Mouse (Mus musculus) kidney, embryonic 15.5 days (tissue): ENCODE measurements at regions not wholly inside any gene's neighbourhood (a gene's known extent, or its start where the extent isn't known, plus 50 kb on each side); places are given as distances from the start of the nearest gene placed in this dataset.

Experiments
- ATAC-seq: fragments of 200-750 bp; cut with Nextera tagmentation; replicated peaks from 2 replicates; pipeline ENCODE4 v1.8.0; 2017; ENCODE audit warnings: moderate TSS enrichment; ENCODE audit not compliant: low FRiP score
- H3K27ac ChIP-seq: fragments of 300-500 bp; sonication (generic); 2 replicates; pipeline ENCODE4 v1.5.1; 2015; ENCODE audit warnings: mild to moderate bottlenecking, inconsistent platforms
- H3K27me3 ChIP-seq: fragments of 300-500 bp; sonication (generic); 2 replicates; pipeline ENCODE4 v1.6.1; 2015; ENCODE audit warnings: inconsistent platforms
- H3K36me3 ChIP-seq: fragments of 300-500 bp; sonication (generic); 2 replicates; pipeline ENCODE4 v1.6.1; 2015; ENCODE audit warnings: inconsistent platforms
- H3K4me1 ChIP-seq: fragments of 300-500 bp; sonication (generic); 2 replicates; pipeline ENCODE4 v1.6.1; 2015; ENCODE audit warnings: inconsistent platforms
- H3K4me2 ChIP-seq: fragments of 300-500 bp; sonication (generic); 2 replicates; pipeline ENCODE4 v1.6.1; 2015; ENCODE audit warnings: moderate library complexity, mild to moderate bottlenecking, inconsistent platforms
- H3K4me3 ChIP-seq: fragments of 300-500 bp; sonication (generic); replicated peaks from 2 replicates; pipeline ENCODE4 v1.5.1; 2015; ENCODE audit warnings: mild to moderate bottlenecking, inconsistent platforms
- H3K9ac ChIP-seq: fragments of 300-500 bp; sonication (generic); 2 replicates; pipeline ENCODE4 v1.6.1; 2015; ENCODE audit warnings: mild to moderate bottlenecking, inconsistent platforms
- H3K9me3 ChIP-seq: fragments of 300-500 bp; sonication (generic); replicated peaks from 2 replicates; pipeline ENCODE4 v1.6.1; 2016; ENCODE audit warnings: inconsistent platforms
- WGBS: fragments of 180-500 bp; shearing (Covaris S2); methylation state at CpG from one replicate; pipeline ENCODE4 v1.1.7; 2015; ENCODE audit warnings: mixed read lengths; 5-methylcytosine and 5-hydroxymethylcytosine counted together

GRCm38 (mm10) chr3:34825036-34825435, 174.8 kb downstream of the Sox2 start:
- Histone ChIP-seq H3K4me2 (no peak overlapping the region), H3K4me3 (no peak overlapping the region), H3K36me3 (no peaks in the 10 kb centered on the region), H3K4me1 (no peaks in the 10 kb centered on the region), H3K27me3 (no peaks in the 10 kb centered on the region), H3K9ac (no peak overlapping the region), H3K27ac (no peak overlapping the region), H3K9me3 (no peaks in the 10 kb centered on the region)
- no peak for ATAC-seq
- 80% methylated on average over 11 of the region's 11 CpGs for WGBS

- Histone ChIP-seq H3K9ac (no peak overlapping the region), H3K36me3 (no peaks in the 10 kb centered on the region), H3K4me3 (no peak overlapping the region), H3K27ac (no peak overlapping the region), H3K9me3 (no peaks in the 10 kb centered on the region), H3K4me1 (no peaks in the 10 kb centered on the region), H3K4me2 (no peak overlapping the region), H3K27me3 (no peaks in the 10 kb centered on the region)
- no peak for ATAC-seq
- 90% methylated on average over 5 of the region's 5 CpGs for WGBS
These were observed 176.2 kb downstream of the Sox2 start for GRCm38 (mm10) chr3:34826396-34826795.

GRCm38 (mm10) chr3:34828453-34829206, 178.4 kb downstream of the Sox2 start:
- Histone ChIP-seq H3K36me3 (no peaks in the 10 kb centered on the region), H3K4me3 (no peak overlapping the region), H3K9me3 (no peaks in the 10 kb centered on the region), H3K9ac (no peak overlapping the region), H3K4me1 (no peaks in the 10 kb centered on the region), H3K27ac (no peak overlapping the region), H3K4me2 (no peak overlapping the region), H3K27me3 (no peaks in the 10 kb centered on the region)
- WGBS, result 72% methylated on average over 9 of the region's 9 CpGs
- no peak for ATAC-seq

- no peak for ATAC-seq
- H3K27me3 ChIP-seq, result no peaks in the 10 kb centered on the region
These were observed 186.6 kb downstream of the Sox2 start for GRCm38 (mm10) chr3:34836741-34837267.

GRCm38 (mm10) chr3:34837644-34838332, 187.6 kb downstream of the Sox2 start:
- H3K27ac ChIP-seq, result no peak overlapping the region
- no peaks in the 10 kb centered on the region for H3K9me3 ChIP-seq
- WGBS, result 72% methylated on average over 11 of the region's 11 CpGs
- H3K9ac ChIP-seq, result no peak overlapping the region
- H3K27me3 ChIP-seq, result no peaks in the 10 kb centered on the region
- no peak overlapping the region for H3K4me3 ChIP-seq
- H3K4me1 ChIP-seq, result no peaks in the 10 kb centered on the region
- no peaks in the 10 kb centered on the region for H3K36me3 ChIP-seq
- no peak overlapping the region for H3K4me2 ChIP-seq
- ATAC-seq, result no peak

More at GRCm38 (mm10) chr3:34836741-34837267, 186.6 kb downstream of the Sox2 start:
- 65% methylated on average over 8 of the region's 8 CpGs for WGBS
- Histone ChIP-seq H3K27ac (no peak overlapping the region), H3K36me3 (no peaks in the 10 kb centered on the region), H3K4me2 (no peak overlapping the region), H3K4me1 (no peaks in the 10 kb centered on the region), H3K9me3 (no peaks in the 10 kb centered on the region), H3K4me3 (no peak overlapping the region), H3K9ac (no peak overlapping the region)

GRCm38 (mm10) chr3:34860877-34861649, 210.9 kb downstream of the Sox2 start:
- WGBS, result 66% methylated on average over 16 of the region's 16 CpGs
- no peaks in the 10 kb centered on the region for H3K9me3 ChIP-seq
- ATAC-seq, result no peak

GRCm38 (mm10) chr3:34868698-34869409, 218.6 kb downstream of the Sox2 start:
- H3K27me3 ChIP-seq, result no peaks in the 10 kb centered on the region
- H3K4me3 ChIP-seq, result no peak overlapping the region
- no peak for ATAC-seq
- 16% methylated on average over 16 of the region's 16 CpGs for WGBS
- H3K36me3 ChIP-seq, result no peaks in the 10 kb centered on the region
- no peak overlapping the region for H3K27ac ChIP-seq
- H3K4me1 ChIP-seq, result peaks cover 7% of the 10 kb centered on the region; the same call in 1 of the 2 replicates
- no peak overlapping the region for H3K9ac ChIP-seq
- H3K9me3 ChIP-seq, result no peaks in the 10 kb centered on the region
- no peak overlapping the region for H3K4me2 ChIP-seq

More at GRCm38 (mm10) chr3:34860877-34861649, 210.9 kb downstream of the Sox2 start:
- no peaks in the 10 kb centered on the region for H3K36me3 ChIP-seq
- no peaks in the 10 kb centered on the region for H3K4me1 ChIP-seq
- H3K27ac ChIP-seq, result no peak overlapping the region
- no peak overlapping the region for H3K9ac ChIP-seq
- no peak overlapping the region for H3K4me3 ChIP-seq
- H3K4me2 ChIP-seq, result no peak overlapping the region
- no peaks in the 10 kb centered on the region for H3K27me3 ChIP-seq

GRCm38 (mm10) chr3:34869911-34870310, 219.7 kb downstream of the Sox2 start:
- 88% methylated on average over 6 of the region's 6 CpGs for WGBS
- Histone ChIP-seq H3K4me1 (peaks cover 7% of the 10 kb centered on the region; the same call in 1 of the 2 replicates), H3K4me2 (no peak overlapping the region), H3K4me3 (no peak overlapping the region), H3K27me3 (no peaks in the 10 kb centered on the region), H3K9ac (no peak overlapping the region), H3K27ac (no peak overlapping the region), H3K9me3 (no peaks in the 10 kb centered on the region), H3K36me3 (no peaks in the 10 kb centered on the region)
- ATAC-seq, result no peak

GRCm38 (mm10) chr3:34885137-34885536, 234.9 kb downstream of the Sox2 start:
- no peak overlapping the region for H3K4me3 ChIP-seq
- no peak overlapping the region for H3K27ac ChIP-seq
- no peak for ATAC-seq
- peaks cover 9% of the 10 kb centered on the region for H3K4me1 ChIP-seq
- H3K9ac ChIP-seq, result no peak overlapping the region
- H3K36me3 ChIP-seq, result no peaks in the 10 kb centered on the region
- H3K4me2 ChIP-seq, result no peak overlapping the region
- 0 out of 2 replicates have a peak, but pooled peaks cover 3% of the 10 kb centered on the region for H3K27me3 ChIP-seq
- WGBS, result 71% methylated on average over 5 of the region's 5 CpGs
- no peaks in the 10 kb centered on the region for H3K9me3 ChIP-seq

- no peak for ATAC-seq
- Histone ChIP-seq H3K27ac (no peak overlapping the region), H3K4me2 (no peak overlapping the region), H3K9ac (no peak overlapping the region), H3K4me1 (peaks cover 9% of the 10 kb centered on the region), H3K36me3 (no peaks in the 10 kb centered on the region), H3K27me3 (no peaks in the 10 kb centered on the region), H3K4me3 (no peak overlapping the region), H3K9me3 (no peaks in the 10 kb centered on the region)
- 82% methylated on average over 5 of the region's 5 CpGs for WGBS
These were observed 243.2 kb downstream of the Sox2 start for GRCm38 (mm10) chr3:34893381-34893780.

GRCm38 (mm10) chr3:34903106-34903505, 252.9 kb downstream of the Sox2 start:
- Histone ChIP-seq H3K9me3 (no peaks in the 10 kb centered on the region), H3K4me1 (no peaks in the 10 kb centered on the region), H3K4me3 (no peak overlapping the region), H3K27ac (no peak overlapping the region), H3K36me3 (no peaks in the 10 kb centered on the region), H3K4me2 (no peak overlapping the region), H3K9ac (no peak overlapping the region), H3K27me3 (no peaks in the 10 kb centered on the region)
- ATAC-seq, result no peak
- WGBS, result 56% methylated on average over 8 of the region's 8 CpGs
